Mouse (Mus musculus): ENCODE data around the gene Cd101. TPM values are rescaled to one million over a fixed set of nuclear protein-coding genes. Genes with fewer than 3 reads are reported as not detected.
A peak's percentile ranks its signal among the peaks of the same experiment; 100 is the strongest.

Cd101 gene
- polyA plus RNA-seq, 1 experiment from 2014 or later = 0.05 TPM

GRCm38 (mm10) chr3:101007112-101007782 is 22.1 kb downstream of the Cd101 start:
- no peaks in the 10 kb centered on the region for H3K36me3 ChIP-seq (ENCODE audit: control insufficient read depth, insufficient read depth, low read length)
- H3K9ac ChIP-seq (ENCODE audit: low read length) = no peak overlapping the region
- 78% methylated on average over 5 of the region's 5 CpGs for WGBS
- no peak overlapping the region for H3K4me2 ChIP-seq (ENCODE audit: low read depth, severe bottlenecking)
- no peak for ATAC-seq (ENCODE audit: insufficient number of reproducible peaks, low FRiP score, low TSS enrichment, low read depth)
- H3K4me3 ChIP-seq (ENCODE audit: low read depth, low read length) = no peak overlapping the region
- peaks cover 6% of the 10 kb centered on the region for H3K4me1 ChIP-seq (ENCODE audit: control insufficient read depth, insufficient read depth, low read length)
- H3K9me3 ChIP-seq (ENCODE audit: control insufficient read depth, low read length) = no peaks in the 10 kb centered on the region
- H3K27me3 ChIP-seq (ENCODE audit: control insufficient read depth, insufficient read depth, low read length) = no peaks in the 10 kb centered on the region
- H3K27ac ChIP-seq (replicated peaks; ENCODE audit: low read depth, low read length) = no peak overlapping the region
- DNase-seq (ENCODE audit: low spot score) = no peak

- Histone ChIP-seq H3K4me2 (ENCODE audit: low read depth, severe bottlenecking) (no peak overlapping the region), H3K4me1 (ENCODE audit: control insufficient read depth, insufficient read depth, low read length) (no peaks in the 10 kb centered on the region), H3K9me3 (ENCODE audit: control insufficient read depth, low read length) (no peaks in the 10 kb centered on the region), H3K36me3 (ENCODE audit: control insufficient read depth, insufficient read depth, low read length) (no peaks in the 10 kb centered on the region), H3K9ac (ENCODE audit: low read length) (no peak overlapping the region), H3K27me3 (ENCODE audit: control insufficient read depth, insufficient read depth, low read length) (no peaks in the 10 kb centered on the region), H3K4me3 (ENCODE audit: low read depth, low read length) (no peak overlapping the region), H3K27ac (replicated peaks; ENCODE audit: low read depth, low read length) (no peak overlapping the region)
- no peak for ATAC-seq (ENCODE audit: insufficient number of reproducible peaks, low FRiP score, low TSS enrichment, low read depth)
- 79% methylated on average over 6 of the region's 6 CpGs for WGBS
- DNase-seq (ENCODE audit: low spot score) = no peak
Observed at GRCm38 (mm10) chr3:101005392-101005791, 24.0 kb downstream of the Cd101 start.

- no peak overlapping the region for H3K9ac ChIP-seq (ENCODE audit: low read length)
- ATAC-seq (ENCODE audit: insufficient number of reproducible peaks, low FRiP score, low TSS enrichment, low read depth) = no peak
Observed at GRCm38 (mm10) chr3:101003575-101004356, 25.6 kb downstream of the Cd101 start.

GRCm38 (mm10) chr3:100999732-101000131 is 29.6 kb downstream of the Cd101 start:
- no peak overlapping the region for H3K4me2 ChIP-seq (ENCODE audit: low read depth, severe bottlenecking)
- 38% methylated on average over 2 of the region's 2 CpGs for WGBS
- no peak overlapping the region for H3K27ac ChIP-seq (replicated peaks; ENCODE audit: low read depth, low read length)
- H3K36me3 ChIP-seq (ENCODE audit: control insufficient read depth, insufficient read depth, low read length) = no peaks in the 10 kb centered on the region
- H3K4me1 ChIP-seq (ENCODE audit: control insufficient read depth, insufficient read depth, low read length) = no peaks in the 10 kb centered on the region
- no peaks in the 10 kb centered on the region for H3K9me3 ChIP-seq (ENCODE audit: control insufficient read depth, low read length)
- no peak overlapping the region for H3K9ac ChIP-seq (ENCODE audit: low read length)
- no peak for DNase-seq (ENCODE audit: low spot score)
- ATAC-seq (ENCODE audit: insufficient number of reproducible peaks, low FRiP score, low TSS enrichment, low read depth) = no peak
- H3K27me3 ChIP-seq (ENCODE audit: control insufficient read depth, insufficient read depth, low read length) = no peaks in the 10 kb centered on the region
- H3K4me3 ChIP-seq (ENCODE audit: low read depth, low read length) = no peak overlapping the region

More at GRCm38 (mm10) chr3:101003575-101004356, 25.6 kb downstream of the Cd101 start:
- no peaks in the 10 kb centered on the region for H3K36me3 ChIP-seq (ENCODE audit: control insufficient read depth, insufficient read depth, low read length)
- H3K4me2 ChIP-seq (ENCODE audit: low read depth, severe bottlenecking) = no peak overlapping the region
- H3K9me3 ChIP-seq (ENCODE audit: control insufficient read depth, low read length) = no peaks in the 10 kb centered on the region
- 85% methylated on average over 15 of the region's 15 CpGs for WGBS
- no peak overlapping the region for H3K4me3 ChIP-seq (ENCODE audit: low read depth, low read length)
- H3K4me1 ChIP-seq (ENCODE audit: control insufficient read depth, insufficient read depth, low read length) = no peaks in the 10 kb centered on the region
- no peak for DNase-seq (ENCODE audit: low spot score)
- H3K27me3 ChIP-seq (ENCODE audit: control insufficient read depth, insufficient read depth, low read length) = no peaks in the 10 kb centered on the region
- H3K27ac ChIP-seq (replicated peaks; ENCODE audit: low read depth, low read length) = no peak overlapping the region

GRCm38 (mm10) chr3:100998904-100999340 is 30.4 kb downstream of the Cd101 start:
- H3K9me3 ChIP-seq (ENCODE audit: control insufficient read depth, low read length) = no peaks in the 10 kb centered on the region
- no peak overlapping the region for H3K4me3 ChIP-seq (ENCODE audit: low read depth, low read length)
- H3K27me3 ChIP-seq (ENCODE audit: control insufficient read depth, insufficient read depth, low read length) = no peaks in the 10 kb centered on the region
- H3K4me1 ChIP-seq (ENCODE audit: control insufficient read depth, insufficient read depth, low read length) = no peaks in the 10 kb centered on the region
- no peak overlapping the region for H3K9ac ChIP-seq (ENCODE audit: low read length)
- H3K4me2 ChIP-seq (ENCODE audit: low read depth, severe bottlenecking) = no peak overlapping the region
- ATAC-seq (ENCODE audit: insufficient number of reproducible peaks, low FRiP score, low TSS enrichment, low read depth) = no peak
- H3K27ac ChIP-seq (replicated peaks; ENCODE audit: low read depth, low read length) = no peak overlapping the region
- peak; percentile 83 for DNase-seq (ENCODE audit: low spot score)
- no peaks in the 10 kb centered on the region for H3K36me3 ChIP-seq (ENCODE audit: control insufficient read depth, insufficient read depth, low read length)
- WGBS = 14% methylated on average over 6 of the region's 6 CpGs

GRCm38 (mm10) chr3:100997785-100998570 is 31.4 kb downstream of the Cd101 start:
- Histone ChIP-seq H3K9ac (ENCODE audit: low read length) (no peak overlapping the region), H3K27ac (replicated peaks; ENCODE audit: low read depth, low read length) (no peak overlapping the region), H3K27me3 (ENCODE audit: control insufficient read depth, insufficient read depth, low read length) (no peaks in the 10 kb centered on the region), H3K9me3 (ENCODE audit: control insufficient read depth, low read length) (no peaks in the 10 kb centered on the region), H3K4me1 (ENCODE audit: control insufficient read depth, insufficient read depth, low read length) (no peaks in the 10 kb centered on the region), H3K4me2 (ENCODE audit: low read depth, severe bottlenecking) (no peak overlapping the region), H3K4me3 (ENCODE audit: low read depth, low read length) (no peak overlapping the region), H3K36me3 (ENCODE audit: control insufficient read depth, insufficient read depth, low read length) (no peaks in the 10 kb centered on the region)
- DNase-seq (ENCODE audit: low spot score) (no peak), ATAC-seq (ENCODE audit: insufficient number of reproducible peaks, low FRiP score, low TSS enrichment, low read depth) (no peak)
- 75% methylated on average over 10 of the region's 10 CpGs for WGBS

GRCm38 (mm10) chr3:100994252-100994651 is 35.1 kb downstream of the Cd101 start:
- no peak for ATAC-seq (ENCODE audit: insufficient number of reproducible peaks, low FRiP score, low TSS enrichment, low read depth)
- WGBS = 83% methylated on average over 4 of the region's 4 CpGs

GRCm38 (mm10) chr3:100993718-100994117 is 35.6 kb downstream of the Cd101 start:
- DNase-seq (ENCODE audit: low spot score) (no peak), ATAC-seq (ENCODE audit: insufficient number of reproducible peaks, low FRiP score, low TSS enrichment, low read depth) (no peak)
- 63% methylated on average over 15 of the region's 15 CpGs for WGBS
- Histone ChIP-seq H3K4me3 (ENCODE audit: low read depth, low read length) (no peak overlapping the region), H3K27ac (replicated peaks; ENCODE audit: low read depth, low read length) (no peak overlapping the region), H3K4me1 (ENCODE audit: control insufficient read depth, insufficient read depth, low read length) (no peaks in the 10 kb centered on the region), H3K9ac (ENCODE audit: low read length) (no peak overlapping the region), H3K9me3 (ENCODE audit: control insufficient read depth, low read length) (no peaks in the 10 kb centered on the region), H3K4me2 (ENCODE audit: low read depth, severe bottlenecking) (no peak overlapping the region), H3K36me3 (ENCODE audit: control insufficient read depth, insufficient read depth, low read length) (no peaks in the 10 kb centered on the region), H3K27me3 (ENCODE audit: control insufficient read depth, insufficient read depth, low read length) (no peaks in the 10 kb centered on the region)

More at GRCm38 (mm10) chr3:100994252-100994651, 35.1 kb downstream of the Cd101 start:
- Histone ChIP-seq H3K27ac (replicated peaks; ENCODE audit: low read depth, low read length) (no peak overlapping the region), H3K4me1 (ENCODE audit: control insufficient read depth, insufficient read depth, low read length) (no peaks in the 10 kb centered on the region), H3K4me2 (ENCODE audit: low read depth, severe bottlenecking) (no peak overlapping the region), H3K4me3 (ENCODE audit: low read depth, low read length) (no peak overlapping the region), H3K9ac (ENCODE audit: low read length) (no peak overlapping the region), H3K27me3 (ENCODE audit: control insufficient read depth, insufficient read depth, low read length) (no peaks in the 10 kb centered on the region), H3K36me3 (ENCODE audit: control insufficient read depth, insufficient read depth, low read length) (no peaks in the 10 kb centered on the region), H3K9me3 (ENCODE audit: control insufficient read depth, low read length) (no peaks in the 10 kb centered on the region)
- DNase-seq (ENCODE audit: low spot score) = no peak

All from limb, embryonic 11.5 days (tissue).